Mouse (Mus musculus) CD4-positive, CD25-positive, alpha-beta regulatory T cell, adult 4 months (primary cell): ENCODE results near the gene Eef1b2. TPM values are rescaled to one million over a fixed set of nuclear protein-coding genes. Genes with fewer than 3 reads are reported as not detected.

Experiments used
- ATAC-seq: one replicate; pipeline ENCODE4 v1.8.0; 2017
- polyA plus RNA-seq, 2 experiments: library from polyadenylated mRNA; unstranded; fragments of 100-300 nt; shearing (Covaris generic); gene quantifications; one replicate each; pipeline ENCODE4 v1.2.1; 2017

Gene Eef1b2
- polyA plus RNA-seq, 2 experiments from 2014 or later = 903 to 1,182 TPM

DNA sequence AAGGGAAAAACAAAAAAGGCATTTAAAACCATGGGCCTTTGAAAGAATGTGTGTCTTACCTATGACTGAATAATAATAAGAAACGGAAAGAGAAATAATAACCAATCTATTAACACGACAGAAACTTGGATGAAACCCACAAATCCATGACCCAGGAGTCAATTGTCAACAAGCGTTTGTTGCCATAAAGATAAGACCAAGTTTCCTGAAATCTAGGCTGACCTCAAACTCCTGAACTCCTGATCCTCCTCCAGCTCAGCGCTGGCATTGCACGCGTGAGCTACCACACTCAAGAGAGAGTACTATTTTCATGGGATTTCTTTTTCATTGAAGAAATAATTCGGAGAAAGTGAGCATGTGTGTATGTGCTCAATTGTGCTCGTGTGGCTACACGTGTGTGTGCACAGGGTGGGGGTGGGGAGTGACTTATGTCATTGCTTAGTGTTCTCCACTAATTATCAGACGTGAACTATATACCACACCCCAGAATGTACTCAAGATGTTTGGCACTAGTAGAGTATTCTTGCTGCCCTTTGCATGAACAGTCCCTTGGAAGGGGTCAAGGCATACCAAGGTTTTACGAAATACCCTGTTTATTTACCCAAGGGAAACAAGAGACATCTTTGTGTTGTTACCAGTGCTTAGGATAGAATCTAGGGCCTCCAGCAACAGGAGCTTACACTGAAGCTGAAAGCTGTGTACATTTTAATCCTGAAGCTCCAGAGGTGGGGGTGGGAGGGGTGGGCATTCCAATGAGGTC is 15.9 kb downstream of the Eef1b2 start:
- ATAC-seq = no peak

DNA sequence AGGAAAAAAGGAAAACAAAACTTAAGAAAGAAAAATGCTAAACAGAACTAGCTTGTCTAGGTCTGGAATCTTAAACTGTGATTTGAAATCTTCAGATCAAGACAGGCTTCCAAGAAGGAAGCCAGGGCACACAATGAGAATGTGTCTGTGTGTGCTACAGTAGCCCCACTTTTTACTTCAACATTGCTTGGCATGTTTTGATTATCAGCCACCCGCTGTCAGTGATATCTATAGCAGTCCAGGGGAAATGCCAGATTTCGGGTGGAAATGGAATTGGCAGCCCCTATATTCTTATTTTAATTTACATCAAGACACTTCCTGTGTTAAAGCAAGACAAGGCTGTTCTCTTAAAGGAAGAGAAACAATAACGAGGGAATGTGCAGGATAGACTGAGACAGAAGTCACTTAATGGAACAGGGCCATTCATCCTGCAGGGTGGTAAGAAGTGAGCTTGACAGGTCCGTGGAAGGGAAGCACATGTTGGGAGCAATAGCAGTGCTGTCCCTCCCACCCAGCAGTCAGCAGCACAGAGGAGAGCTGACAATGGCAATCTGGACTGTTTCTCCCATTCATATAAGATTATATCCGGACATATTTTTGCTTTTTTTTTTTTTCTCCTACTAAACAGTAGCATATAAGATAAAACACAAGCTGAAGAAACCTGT is 19.4 kb downstream of the Eef1b2 start:
- ATAC-seq = no peak

DNA sequence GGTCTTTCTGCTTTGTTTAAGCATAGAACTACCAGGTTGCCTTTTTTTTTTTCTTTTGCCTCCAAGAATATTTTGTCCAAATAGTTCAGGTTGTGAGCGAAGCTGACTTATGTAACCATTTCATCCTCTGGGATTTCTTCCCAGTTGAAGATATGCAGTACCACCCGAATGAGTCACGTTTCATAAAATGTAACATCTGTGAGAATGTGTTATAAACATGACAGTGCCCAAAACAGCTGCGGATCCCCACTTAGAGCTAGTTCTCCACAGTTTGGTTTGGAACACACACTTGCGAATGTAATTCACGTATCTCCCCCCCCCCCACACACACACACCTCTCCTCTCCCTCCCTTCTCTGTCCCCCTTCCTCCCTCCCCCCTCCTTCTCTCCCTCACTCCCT is 22.8 kb downstream of the Eef1b2 start:
- ATAC-seq = no peak

DNA sequence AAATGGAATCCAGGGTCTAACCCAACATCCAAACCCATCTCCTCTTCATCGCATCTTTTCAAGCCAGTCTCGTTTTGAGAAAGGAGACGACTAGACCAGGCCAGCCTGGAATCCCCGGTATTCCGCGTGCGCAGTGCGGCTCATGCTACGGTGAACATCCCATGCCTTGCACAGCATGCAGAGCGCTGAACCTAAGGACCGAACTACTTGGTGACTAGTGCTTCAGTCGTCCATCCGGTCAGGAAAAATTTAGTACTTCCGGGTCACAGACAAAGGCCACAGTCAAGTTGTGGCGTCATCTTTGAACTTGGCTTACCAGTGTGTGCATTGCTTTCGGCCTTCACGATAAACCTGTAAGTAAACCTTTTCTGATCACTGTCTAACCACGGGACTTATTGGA is 23.7 kb downstream of the Eef1b2 start:
- no peak for ATAC-seq

DNA sequence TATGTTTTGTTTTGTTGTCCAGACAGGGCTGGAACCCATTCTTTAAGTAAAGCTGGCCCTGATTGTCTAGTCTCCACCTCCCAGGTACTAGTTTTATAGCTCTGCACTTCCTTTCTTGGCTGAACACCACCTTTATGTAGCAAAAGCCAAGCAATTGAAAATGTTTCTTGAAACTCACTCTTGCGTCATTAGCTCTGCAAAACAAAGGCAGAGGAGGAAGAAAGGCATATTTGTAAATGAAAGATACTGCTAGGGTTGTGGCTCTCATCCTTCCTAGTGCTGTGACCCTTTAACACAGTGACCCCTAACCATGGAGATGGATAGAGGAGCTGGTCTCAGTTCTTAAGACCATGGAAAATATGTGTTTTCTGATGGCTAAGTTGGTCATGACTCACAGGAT is 25.0 kb downstream of the Eef1b2 start:
- no peak for ATAC-seq

DNA sequence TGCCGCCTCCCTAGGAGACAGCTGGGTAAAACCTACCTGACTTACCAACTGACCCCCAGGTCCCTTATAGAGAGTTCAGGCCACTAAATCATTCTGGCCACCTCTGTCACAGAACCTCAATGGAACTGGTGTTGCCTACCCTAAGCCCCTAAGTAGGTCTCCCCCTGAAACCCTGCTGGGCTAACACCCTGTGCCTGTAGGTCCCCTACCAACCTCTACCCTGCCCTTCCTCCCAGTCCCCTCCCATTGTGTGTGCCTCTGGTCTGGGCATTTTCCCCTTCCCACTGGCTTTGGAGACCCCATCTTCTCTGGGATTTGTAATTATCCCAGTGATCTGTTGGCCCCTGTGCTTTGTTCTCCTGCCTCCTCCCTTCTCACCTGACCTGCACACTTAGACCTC is 26.8 kb downstream of the Eef1b2 start:
- no peak for ATAC-seq

DNA sequence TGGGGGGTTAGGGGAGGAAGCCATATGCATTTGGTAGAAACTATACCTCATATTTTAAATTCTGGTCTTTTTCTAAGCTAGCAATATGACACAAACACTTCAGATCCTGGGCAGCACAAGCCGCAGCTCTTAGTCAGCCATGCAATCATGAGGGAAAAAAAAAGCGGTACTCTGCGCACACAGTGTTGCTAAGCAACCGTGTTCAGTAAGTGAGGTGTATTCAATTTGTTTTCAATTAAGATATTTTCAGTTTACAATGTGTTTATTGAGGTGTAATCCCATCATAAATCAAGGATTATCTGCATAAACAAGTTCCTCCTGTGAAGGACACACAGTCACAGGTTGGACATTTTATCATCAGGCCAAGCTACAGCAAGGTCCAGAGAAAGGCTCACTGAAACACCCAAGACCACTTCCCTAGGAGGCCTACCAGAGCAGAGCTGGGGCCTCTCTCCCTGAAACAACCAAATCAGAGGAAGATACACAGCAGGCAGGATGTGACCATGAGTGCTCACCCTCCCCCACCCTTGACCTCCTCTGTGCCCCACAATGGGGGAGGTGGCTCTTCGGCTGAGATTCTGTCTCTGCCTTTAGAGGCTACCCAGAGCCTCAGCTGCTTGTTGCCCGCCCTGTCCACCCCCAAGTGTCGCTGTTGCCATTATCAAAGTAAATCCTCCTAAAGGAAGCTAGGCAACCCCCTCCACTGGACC is 27.5 kb downstream of the Eef1b2 start:
- ATAC-seq = no peak

DNA sequence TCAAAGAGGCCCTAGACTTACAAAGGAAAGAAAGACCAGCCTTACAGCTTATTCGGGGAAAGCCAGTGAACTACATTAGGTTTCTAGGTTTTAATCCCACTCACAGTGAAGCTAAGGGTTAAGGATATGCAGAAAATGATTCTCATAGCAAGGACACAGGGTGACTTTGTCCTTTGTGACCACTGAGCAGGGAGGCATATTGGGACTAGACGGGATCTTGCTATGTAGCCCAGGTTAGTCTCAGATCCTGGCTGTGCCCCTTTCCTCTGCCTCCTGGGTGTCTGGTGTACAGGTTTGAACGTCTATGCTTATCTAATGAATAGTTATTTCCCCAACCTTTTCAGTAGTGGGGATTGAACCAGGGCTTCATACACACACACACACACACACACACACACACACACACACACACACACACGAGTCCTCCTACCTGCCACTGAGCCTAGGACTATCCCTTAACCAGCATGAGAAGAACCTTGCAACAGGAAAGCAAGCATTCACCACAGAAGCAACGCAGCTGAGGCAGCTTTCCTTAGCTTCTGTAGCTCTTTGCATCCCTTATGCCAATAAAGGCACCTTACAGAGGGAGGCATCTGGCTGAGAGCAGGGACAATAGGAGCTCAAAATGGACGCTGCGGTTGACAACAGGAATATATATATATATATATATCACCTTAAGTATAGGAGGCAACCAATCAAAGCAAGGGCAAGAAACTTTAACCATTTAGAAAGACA is 28.2 kb downstream of the Eef1b2 start:
- no peak for ATAC-seq

DNA sequence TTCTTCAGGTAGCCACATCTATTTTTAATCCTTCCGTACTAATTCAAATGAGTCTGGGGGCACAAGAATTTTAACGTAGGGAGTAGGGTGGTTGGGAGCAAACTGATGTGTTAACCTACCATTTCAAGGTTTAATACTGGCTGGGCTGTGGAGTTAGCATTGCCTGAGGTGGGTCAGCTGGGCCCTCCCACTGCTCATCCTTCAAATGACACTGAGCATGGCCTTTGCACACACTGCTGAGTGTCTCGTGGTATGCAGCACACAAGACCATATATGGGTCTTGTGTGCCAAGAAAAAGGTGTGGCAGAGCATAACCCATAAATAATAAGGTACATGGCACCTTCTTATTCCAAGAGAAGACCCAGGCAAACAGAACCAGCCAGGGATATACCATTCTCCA is 31.0 kb downstream of the Eef1b2 start:
- ATAC-seq = no peak

DNA sequence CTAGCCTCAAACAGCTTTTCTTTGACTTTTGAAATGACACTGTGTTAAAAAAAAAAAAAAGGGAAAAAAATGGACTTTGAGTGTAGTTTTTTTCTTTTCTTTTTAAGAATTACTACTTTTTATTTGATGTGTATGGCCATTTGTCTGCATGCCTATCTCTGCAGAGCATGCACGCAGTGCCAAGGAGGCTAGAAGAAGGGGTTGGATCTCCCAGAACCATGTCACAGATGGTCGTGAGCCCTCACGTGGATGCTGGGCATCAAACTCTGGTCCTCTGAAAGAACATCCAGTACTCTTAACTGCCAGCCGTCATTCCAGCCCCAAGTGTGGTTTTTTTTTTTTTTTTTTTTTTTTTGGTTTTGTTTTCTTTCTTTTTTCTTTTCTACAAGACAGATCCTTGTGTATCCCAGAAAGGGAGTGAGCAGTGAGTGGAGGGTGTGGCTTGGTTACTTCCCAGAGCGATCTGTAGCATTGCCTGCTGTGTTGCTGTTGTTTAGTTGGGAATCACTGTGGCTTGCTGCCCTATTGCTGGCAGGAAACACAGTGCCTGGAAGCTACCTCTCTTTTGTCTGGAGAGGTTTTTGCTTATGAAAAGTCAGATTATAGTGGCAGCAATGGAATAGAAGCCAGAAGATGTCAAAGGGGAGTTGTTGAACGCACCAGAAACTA is 33.4 kb downstream of the Eef1b2 start:
- ATAC-seq = no peak

DNA sequence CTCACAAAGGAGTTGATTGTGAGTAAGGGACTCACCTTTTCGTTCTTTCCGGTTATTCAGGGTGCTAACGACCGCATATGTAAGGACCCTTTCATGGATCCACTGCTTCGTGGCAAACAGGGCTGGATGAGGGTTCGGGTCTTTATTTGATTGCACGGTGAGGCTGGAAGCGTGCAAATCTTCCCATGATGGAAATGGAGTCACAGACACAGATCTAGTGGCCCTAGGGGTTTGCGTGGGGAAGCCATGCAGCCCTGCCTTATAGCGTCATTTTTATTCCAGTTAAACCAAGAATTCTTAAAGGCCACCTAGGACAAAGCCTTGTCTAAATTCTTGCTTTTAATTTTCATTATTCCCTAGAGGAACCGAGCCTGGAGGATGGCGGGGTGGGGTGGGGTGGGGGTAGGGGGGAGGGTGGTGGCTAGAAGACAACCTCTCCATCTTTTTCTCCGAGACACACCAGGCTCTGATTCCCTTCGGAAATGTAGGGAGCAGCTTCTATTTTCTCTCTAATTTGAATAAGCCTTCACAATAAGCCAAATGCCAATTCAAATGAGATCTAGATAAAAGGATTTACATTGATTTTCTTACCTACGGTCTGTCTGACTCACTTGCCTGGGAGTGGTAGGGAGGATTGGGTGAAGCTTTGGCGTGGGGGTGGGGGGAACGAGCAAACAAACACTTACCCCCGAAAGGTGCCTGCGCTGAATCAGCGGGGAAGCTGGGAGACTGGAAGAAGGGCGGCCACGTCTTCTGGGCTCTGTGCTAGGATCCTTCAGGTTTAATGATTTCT is 37.0 kb downstream of the Eef1b2 start:
- no peak for ATAC-seq

DNA sequence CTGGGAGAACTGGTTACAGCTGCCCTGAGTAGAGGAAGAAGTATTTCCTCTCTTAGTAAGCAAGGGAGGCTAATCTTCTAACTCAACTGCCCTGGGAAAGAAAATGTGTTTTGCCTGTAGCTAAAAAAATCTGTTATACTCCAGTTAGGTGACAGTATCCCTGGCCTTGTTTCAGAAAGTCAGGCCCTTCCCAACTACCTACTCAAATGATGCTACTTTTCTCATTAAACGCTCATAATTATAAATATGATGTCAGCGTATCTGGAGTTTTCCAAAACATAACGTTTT is 37.6 kb downstream of the Eef1b2 start, which contains the start of gene Gpr1:
Gpr1 (minus strand) TSS at position 273 of the 288 bp plus-strand sequence.
- ATAC-seq = no peak

DNA sequence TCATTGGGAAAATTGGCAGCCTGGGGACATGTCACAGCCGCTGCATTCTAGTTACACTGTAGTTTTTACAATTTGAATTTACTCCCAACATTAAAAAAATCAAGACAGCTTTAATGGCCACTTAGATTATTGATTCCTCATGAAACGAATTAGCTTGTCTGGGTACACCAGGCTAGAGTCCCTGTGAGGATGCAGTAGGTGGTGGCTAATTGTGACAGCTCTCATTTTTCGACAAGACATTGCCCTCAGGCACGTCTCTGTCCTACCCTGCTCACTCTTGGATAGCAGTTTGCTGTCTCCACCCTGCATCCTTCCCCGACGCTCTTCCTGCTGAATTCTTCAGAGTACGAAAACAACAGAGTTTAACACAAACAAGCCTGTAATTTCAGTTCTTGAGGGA is 38.0 kb downstream of the Eef1b2 start:
- no peak for ATAC-seq

DNA sequence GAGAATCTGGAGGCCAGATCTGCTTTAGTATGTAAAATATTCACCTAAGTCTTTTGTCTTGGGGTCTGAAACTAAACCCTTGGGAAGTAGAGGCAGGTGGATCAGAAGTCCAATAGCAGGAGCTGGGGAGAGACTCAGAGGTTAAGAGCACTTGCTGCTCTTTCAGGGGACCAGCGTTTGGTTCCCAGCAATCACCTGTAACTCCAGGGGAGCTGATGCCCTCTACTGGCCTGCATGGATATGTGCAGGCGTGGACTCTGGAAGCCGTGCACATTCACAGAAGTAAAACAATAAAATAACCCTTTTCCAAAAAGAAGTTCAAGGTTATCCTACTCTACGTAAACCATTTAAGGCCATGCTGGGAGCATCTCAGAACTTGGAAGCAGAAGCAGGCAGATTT is 42.7 kb downstream of the Eef1b2 start:
- ATAC-seq = no peak

DNA sequence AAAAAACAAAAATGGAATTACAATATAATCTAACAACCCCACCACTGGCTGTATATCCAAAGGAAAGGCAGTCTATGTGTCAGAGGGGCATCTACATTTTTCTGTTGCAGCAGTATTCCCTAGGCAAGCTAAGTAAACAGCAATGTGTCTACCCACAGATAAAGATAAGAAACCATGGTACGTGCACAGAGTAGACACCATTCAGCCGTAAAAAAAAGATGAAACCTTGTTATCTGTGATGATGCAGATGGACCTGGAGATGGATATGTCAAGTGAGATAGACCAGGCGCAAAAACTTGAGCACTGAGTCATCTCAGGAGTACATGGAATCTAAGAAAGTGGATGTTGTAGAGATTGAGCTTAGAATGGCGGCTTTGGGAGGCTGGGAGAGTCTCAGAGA is 48.4 kb downstream of the Eef1b2 start:
- no peak for ATAC-seq

DNA sequence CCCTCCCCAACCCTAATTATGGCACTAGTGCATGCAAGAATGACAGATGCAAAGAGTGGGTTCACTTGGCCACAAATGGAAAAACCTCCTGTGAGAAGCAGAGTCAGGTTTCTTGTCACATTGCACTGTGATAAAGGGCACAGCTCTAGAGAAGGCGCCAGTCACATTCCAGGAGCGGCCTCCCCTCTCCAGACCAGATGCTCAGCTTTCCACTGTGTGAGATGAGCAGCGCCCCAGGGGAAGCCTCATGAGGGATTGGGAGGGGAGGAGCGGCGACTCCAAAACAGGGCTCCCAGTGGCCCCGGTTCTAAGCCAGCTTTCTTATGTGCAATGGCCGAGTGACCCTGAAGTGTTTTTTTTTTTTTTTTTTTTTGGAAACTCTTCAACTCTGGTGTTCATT is 49.3 kb downstream of the Eef1b2 start:
- ATAC-seq = no peak

DNA sequence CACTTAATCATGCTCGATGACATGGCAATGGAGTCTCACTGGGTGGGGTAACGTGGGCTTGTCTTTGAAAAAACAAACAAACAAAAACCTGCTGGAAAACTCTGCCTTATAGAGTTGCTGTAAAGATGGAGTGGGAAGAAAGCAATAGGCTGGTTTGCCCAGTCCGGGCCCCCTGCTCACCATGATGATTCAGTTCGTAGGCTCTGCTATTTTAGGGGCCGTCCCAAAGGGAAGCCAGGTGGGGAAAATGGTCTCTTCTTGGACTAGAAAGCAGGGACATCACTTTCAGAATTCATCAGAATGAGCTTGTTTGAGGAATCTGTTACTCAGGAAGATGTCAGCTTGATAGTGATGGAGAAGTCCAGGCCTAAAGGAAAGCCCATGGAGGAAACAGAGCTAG is 50.6 kb downstream of the Eef1b2 start:
- no peak for ATAC-seq
